Mouse (Mus musculus) ovary, postnatal 36 days (tissue): ENCODE results near the gene Dock4.

ENCODE experiments used
- DNase-seq: peaks from one replicate; pipeline ENCODE4 v3.0.0; 2022; ENCODE audit warnings: low spot score, mixed read lengths

The Dock4 gene

GRCm38 (mm10) chr12:40511643-40512369 is 66.1 kb downstream of the Dock4 start:
- no peak for DNase-seq

- DNase-seq = no peak
Observed at GRCm38 (mm10) chr12:40512370-40512693, 66.6 kb downstream of the Dock4 start.

DNA sequence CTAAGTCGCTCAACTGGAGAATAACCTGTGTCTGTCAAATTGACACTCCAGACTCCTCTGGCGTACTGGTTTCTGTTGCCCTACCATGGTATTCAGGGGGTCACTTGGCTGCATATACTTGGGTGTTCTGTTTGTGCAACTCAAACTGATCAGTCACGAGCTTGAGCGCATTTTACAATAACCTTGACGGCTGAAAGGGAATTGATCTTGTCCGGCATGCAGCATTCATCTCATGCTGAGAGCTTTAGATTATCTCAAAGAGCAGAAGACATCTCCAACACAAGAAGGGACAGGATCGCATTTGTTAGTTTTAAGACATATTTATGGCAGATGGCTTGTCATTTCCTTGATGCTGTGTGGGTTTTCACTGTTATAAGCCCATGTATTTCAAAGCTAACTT is 67.2 kb downstream of the Dock4 start:
- DNase-seq = no peak

DNA sequence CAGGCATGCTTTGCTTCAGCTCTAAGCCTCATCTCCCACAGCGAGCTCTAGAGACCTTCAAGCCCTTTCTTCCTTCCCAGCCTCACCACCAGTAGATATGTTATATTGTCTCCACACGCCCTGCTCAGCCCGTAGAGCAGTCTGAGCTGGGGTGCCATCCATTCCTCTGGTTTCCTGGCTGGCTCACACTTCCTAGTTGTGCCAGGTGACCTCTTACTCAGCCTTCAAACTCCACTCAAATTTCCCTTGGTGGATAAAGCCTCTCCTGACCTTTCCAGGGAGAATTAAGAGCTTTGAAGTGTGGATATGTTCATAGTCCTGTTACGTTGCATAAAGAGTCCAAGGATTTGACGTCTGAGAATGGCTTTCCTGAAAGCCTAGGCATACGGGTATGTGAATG is 68.3 kb downstream of the Dock4 start:
- DNase-seq = no peak

- DNase-seq = no peak
Observed at GRCm38 (mm10) chr12:40522468-40522867, 76.7 kb downstream of the Dock4 start.

- DNase-seq = no peak
Observed at GRCm38 (mm10) chr12:40523020-40523419, 77.3 kb downstream of the Dock4 start.

GRCm38 (mm10) chr12:40525045-40525444 is 79.3 kb downstream of the Dock4 start:
- DNase-seq = no peak

DNA sequence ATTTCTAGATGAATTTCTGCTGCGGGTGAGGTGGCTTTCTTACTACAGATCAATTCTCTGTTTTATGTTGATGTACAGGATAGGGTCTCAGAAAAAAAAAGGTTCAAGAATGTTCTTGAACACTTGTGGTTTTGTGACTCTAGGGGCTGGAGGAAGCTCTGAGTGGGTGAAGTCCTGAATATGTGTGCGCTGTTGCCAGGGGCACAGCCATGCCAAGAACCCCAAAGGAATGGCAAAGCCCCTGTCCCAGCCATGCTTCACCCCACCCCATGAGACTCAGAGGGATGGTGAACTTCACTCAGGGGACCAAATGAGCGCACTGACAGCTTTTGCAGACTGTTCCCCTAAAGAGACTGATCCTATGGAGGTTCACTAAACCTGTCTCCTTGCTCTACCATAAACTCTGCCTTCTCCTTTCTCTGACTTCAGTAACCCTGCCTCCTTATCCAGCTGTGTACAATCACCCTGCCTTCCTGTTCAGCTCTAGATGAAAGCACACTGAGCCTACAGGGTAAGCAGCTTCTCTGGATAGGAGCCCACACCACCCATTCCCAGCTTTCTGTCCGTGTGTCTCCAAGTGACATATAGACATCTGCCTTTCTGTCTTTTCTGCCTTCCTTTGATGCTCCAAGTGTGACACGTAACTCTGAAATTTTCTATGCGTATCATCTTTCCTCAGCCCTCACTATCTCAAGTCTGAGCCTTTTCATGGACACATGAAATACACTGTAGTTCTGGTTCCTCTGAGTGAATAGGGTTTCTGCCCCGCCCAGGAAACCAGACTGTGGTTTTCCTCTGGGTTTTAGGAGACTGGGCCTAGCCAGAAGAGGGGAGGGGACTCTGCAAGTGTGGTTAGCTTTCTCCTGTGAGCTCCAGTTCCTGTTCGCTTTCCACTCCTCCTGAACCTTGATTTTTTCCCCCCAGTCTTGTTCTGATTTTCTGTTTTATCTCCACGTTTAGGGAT is 90.2 kb downstream of the Dock4 start:
- DNase-seq = no peak

DNA sequence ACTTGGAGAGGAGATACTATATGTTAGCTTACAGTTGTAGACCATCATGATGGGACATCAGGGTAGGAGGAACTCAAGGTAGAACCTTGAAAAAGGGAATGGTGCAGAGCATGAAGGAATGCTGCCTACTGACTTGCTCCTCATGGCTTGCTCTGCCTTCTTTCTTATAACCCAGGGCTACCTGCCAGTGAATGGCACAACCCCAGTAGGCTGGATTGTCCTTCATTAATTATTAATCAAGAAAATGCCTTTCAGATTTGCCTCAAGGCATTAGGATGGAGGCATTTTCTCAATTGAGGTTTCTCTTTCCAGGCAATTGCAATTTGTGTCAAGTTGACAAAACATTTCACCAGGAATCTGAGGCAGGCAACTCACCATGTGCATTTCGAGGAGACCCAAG is 92.1 kb downstream of the Dock4 start:
- DNase-seq = no peak

DNA sequence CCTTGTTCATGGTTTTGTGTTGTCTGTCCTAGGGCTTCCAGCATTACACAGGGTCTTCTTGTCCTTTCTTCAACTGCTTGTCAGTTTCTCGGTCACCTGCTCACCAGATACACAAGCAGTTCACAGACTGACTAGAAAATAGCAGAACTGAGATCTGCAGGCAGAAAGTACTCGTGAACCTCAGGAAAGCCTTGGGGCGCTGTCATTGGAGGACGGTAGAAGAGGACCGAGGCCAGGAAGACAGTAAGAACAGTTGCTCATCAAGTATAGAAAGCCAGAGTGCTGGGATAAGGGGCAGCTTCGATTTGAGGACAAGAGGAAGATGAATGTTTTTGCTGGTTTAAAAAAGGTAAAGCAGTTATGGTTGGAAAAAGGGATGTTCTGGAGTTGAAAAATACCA is 92.6 kb downstream of the Dock4 start:
- DNase-seq = no peak

DNA sequence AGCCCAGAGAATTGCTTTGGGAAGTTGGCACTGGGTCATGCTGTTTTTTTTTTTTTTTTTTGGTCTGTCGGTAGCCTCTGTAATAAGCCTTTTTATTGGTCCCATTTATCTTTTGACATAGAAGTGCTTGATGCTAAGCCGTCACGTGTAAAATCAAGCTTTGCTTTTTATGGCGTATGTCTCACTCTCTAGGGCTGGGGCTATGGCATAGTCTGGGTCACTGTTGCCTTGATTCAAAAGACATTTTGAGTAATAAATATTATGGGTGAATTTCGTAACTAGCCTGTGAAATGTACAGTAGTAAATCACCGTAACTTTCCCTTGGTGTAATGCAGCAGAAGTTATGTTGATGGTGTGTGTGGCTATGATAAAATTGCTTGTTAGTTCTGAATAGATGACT is 93.0 kb downstream of the Dock4 start:
- no peak for DNase-seq

GRCm38 (mm10) chr12:40544273-40544672 is 98.5 kb downstream of the Dock4 start:
- no peak for DNase-seq

DNA sequence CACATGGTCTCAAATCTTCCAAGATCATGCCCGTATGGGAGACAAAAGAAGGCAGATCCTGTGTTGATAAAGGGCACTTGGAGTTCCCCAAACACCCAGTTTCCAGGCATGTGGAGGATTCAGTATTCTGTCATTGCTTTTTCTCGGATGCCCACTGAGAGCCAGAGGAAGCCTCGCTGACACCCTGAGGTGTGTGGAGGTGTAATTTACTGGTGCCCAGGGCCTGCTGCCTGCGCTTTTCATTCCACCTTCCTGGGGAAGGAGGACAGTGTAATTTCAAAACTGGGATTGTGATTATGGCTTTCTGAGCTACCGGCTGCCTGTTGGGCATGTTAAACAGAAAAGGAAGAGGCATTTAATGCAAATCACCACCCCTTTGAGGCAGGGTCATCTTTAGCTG is 101.1 kb downstream of the Dock4 start:
- DNase-seq = no peak

GRCm38 (mm10) chr12:40551317-40551716 is 105.6 kb downstream of the Dock4 start:
- no peak for DNase-seq

DNA sequence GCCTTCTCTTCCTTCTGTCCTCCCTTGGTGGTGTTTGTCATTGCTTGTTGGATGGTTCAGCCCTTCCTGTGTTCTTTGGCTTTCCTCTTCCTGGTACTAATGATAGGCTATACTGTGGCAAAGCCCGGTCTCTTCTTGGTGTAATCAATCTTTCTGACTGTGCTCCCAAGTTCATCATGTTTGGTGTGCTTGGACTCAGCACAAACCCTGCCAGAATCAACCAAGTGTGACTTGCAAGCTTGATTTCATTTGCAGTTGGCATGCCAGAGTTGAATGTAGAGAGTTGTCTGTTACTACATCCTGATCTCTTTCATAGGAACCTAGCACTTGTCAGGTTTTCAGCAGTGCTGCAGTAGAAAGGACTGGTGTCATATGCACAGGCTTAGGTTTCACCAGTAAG is 106.4 kb downstream of the Dock4 start:
- DNase-seq = no peak

GRCm38 (mm10) chr12:40553929-40554328 is 108.2 kb downstream of the Dock4 start:
- DNase-seq = no peak

DNA sequence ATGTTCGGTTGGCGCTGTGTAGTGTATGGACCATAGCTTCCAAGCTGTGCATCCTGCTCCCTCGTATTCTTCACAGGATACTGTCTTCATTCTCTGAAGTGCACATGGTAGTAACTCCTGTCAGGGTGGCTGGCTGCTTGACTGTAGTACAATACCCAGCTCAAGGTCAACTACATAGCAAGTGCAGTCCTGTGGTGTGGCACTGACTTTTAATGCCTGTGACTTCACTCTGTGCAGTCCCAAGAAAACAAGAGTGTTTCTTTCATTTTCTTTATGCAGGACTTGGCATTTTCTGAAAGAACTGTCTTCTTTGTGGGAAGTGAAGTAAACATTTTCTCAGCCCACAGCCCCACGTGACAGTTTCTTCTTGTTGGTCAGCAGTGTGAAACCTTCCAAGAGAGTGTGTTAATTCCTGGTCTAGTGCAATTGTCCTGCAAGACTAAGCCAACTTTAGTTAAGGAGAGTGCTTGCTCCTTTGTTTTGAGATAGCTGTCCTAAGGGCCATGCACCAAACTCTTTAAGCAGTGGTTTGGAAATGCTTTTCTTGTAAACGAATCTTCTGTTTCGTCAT is 109.3 kb downstream of the Dock4 start:
- DNase-seq = no peak

DNA sequence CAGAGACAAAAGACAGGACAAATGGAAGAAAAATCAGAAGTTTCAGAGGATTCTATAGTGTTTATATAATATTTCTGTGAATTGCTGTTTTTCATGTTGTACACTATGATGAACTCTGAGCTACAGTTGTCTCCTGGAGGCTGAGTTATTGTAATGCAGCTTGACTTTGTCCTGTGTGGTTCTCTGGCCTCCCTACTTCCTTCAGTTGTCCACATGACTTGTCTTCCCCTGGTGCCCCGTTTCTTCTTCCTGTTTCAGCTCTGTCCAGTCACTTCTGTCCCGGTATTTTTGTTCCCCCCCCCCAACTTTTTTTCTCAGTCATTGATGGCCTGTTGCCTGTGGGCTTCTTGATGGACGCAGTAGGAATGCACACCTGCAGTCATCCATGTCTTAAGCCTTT is 112.8 kb downstream of the Dock4 start:
- no peak for DNase-seq

GRCm38 (mm10) chr12:40559103-40559502 is 113.4 kb downstream of the Dock4 start:
- peak; percentile 11 for DNase-seq

- DNase-seq = no peak
Observed at GRCm38 (mm10) chr12:40563703-40564102, 118.0 kb downstream of the Dock4 start.

GRCm38 (mm10) chr12:40564261-40564660 is 118.5 kb downstream of the Dock4 start:
- no peak for DNase-seq

DNA sequence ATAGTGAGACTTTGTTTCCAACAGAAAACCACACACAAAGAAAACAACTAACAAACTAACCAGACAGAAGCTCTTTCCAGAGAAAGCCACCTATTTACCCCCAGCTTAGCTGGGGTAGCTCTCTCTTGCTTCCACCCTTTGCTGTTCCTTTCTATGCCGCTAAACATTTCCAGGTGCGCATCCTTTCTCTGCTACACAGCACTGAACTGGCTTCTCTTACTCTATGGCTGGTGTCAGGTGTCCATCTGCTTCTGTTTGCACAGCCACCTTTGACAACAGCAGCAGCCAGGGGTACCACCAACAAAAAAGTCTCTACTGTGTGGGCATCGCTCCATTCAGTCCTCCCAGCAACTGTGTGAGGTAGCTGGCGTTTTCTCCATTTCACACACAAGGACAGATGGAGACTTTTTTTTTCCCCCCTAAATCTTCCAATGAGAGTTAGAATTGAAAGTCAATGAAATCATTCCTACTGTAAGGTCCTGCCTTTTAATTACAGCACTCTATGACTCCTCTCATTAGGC is 122.7 kb downstream of the Dock4 start:
- no peak for DNase-seq
